Mouse (Mus musculus) G1E (cell line): ENCODE data around the gene Pias4.

ENCODE experiments used
- CTCF ChIP-seq: IDR thresholded peaks from 2 replicates; pipeline ENCODE4 v1.5.1; 2012; ENCODE audit warnings: low read depth, low read length, inconsistent platforms, mixed read lengths
- GATA1 ChIP-seq: IDR thresholded peaks from 2 replicates; pipeline ENCODE4 v1.6.1; 2012; ENCODE audit warnings: borderline replicate concordance, low read length, inconsistent platforms, mixed read lengths
- POLR2AphosphoS5 ChIP-seq: IDR thresholded peaks from 2 replicates; pipeline ENCODE4 v1.6.1; 2012; ENCODE audit warnings: low read depth, low read length, inconsistent platforms; ENCODE audit not compliant: insufficient replicate concordance

DNA sequence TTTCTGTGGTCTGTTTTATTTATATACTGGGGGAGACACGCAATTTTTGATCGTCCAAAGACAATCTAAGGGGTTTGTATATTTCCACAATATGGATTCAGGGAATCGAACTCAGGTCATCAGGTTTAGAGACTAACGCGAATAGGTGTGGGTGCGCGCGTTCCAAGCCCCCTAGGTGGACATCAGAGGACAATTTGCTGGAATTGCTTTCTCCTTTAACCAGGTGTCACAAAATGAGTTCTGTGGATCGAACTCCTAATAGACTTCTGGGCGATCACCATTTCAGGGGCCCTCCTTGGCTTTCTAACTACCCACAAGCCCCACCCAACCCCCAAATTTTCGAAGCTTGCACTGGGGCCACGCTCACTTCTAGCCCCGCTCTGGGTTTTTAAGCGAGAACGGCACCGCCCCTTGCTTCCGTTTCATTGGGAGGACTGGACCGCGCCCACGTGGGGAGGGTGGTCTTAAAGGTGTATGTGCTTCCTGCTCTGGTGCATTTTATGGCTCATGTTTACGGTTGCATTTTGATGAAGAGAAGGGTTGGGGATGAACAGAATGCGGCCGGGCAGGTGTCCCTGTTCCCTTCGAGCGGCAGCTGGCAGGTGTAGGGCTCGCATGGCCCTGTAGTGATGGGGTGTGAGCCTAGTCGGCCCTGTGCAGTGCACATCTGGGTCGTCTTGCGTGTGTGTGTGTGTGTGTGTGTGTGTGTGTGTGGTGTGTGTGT, 960 bp upstream of the Pias4 start:
- TF ChIP-seq CTCF (no peak), POLR2AphosphoS5 (0 out of 2 replicates have a peak, but pooled peaks have one; percentile 45), GATA1 (no peak)
